Mouse (Mus musculus) hindbrain, embryonic 12.5 days (tissue): ENCODE measurements around the gene Chad. TPM values are rescaled to one million over a fixed set of nuclear protein-coding genes. Genes with fewer than 3 reads are reported as not detected.

Experiments used
- ATAC-seq: fragments of 200-750 bp; cut with Nextera tagmentation; 2 replicates; pipeline ENCODE4 v1.8.0; 2017; ENCODE audit warnings: moderate TSS enrichment; ENCODE audit not compliant: low FRiP score
- H3K27ac ChIP-seq: fragments of 300-500 bp; sonication (generic); 2 replicates; pipeline ENCODE4 v1.5.1; 2016; ENCODE audit warnings: mild to moderate bottlenecking
- H3K27me3 ChIP-seq: fragments of 300-500 bp; sonication (generic); 2 replicates; pipeline ENCODE4 v1.6.1; 2016; ENCODE audit warnings: mild to moderate bottlenecking
- H3K36me3 ChIP-seq: fragments of 300-500 bp; sonication (generic); 2 replicates; pipeline ENCODE4 v1.6.1; 2016; ENCODE audit warnings: mild to moderate bottlenecking
- H3K4me1 ChIP-seq: fragments of 300-500 bp; sonication (generic); 2 replicates; pipeline ENCODE4 v1.6.1; 2016
- H3K4me2 ChIP-seq: fragments of 300-500 bp; sonication (generic); replicated peaks from 2 replicates; pipeline ENCODE4 v1.6.1; 2016; ENCODE audit warnings: mild to moderate bottlenecking
- H3K4me3 ChIP-seq: fragments of 300-500 bp; sonication (generic); 2 replicates; pipeline ENCODE4 v1.5.1; 2016; ENCODE audit warnings: mild to moderate bottlenecking
- H3K9ac ChIP-seq: fragments of 300-500 bp; sonication (generic); 2 replicates; pipeline ENCODE4 v1.6.1; 2016; ENCODE audit warnings: mild to moderate bottlenecking, moderate library complexity
- H3K9me3 ChIP-seq: fragments of 300-500 bp; sonication (generic); replicated peaks from 2 replicates; pipeline ENCODE4 v1.6.1; 2016; ENCODE audit warnings: mild to moderate bottlenecking
- WGBS: fragments of 180-500 bp; shearing (Covaris S2); methylation state at CpG from one replicate; pipeline ENCODE4 v1.1.7; 2016; 5-methylcytosine and 5-hydroxymethylcytosine counted together
- polyA plus RNA-seq: library from polyadenylated mRNA; unstranded; fragments of >200 nt; fragmentation: Nextera tagmentation; extraction: Ambion mirVana; gene quantifications from 2 replicates; pipeline ENCODE4 v1.2.1, GENCODE M21; 2016

The Chad gene
- polyA plus RNA-seq, result 0.98 and 1.5 TPM in 2 replicates

DNA sequence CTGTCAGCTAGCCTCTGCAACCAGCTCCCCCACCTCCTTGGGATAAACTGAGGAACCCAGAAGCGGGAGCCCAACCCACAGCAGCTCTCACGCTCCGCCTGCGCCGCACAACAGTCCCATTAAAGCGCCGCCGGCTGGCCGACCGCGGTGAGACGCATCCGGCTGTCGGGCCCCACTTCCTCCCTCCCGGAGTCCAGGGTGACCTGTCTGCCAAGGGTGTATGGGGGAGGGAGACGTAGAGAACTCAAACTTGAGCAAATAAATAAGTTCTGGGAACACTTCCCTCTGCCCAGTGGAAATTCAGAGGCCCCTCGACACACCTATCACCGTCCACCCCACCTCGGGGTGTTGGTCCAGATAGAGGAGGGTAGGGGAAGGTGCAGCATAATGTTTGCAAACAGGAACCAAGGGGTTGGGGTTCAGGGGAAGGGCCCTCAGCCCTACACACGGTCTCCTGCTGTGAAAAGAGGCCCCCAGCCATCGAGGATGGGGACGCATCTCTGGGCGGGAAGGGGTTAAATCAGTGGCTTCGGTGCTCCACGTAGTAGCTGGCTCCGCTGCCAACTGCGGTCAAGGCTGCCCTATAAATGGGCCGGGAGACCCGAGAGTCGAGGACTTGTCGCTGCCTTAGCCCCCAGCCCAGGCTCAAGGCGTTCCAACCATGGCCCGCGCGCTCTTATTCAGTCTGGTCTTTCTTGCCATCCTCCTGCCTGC is at the start of gene Chad:
Chad (plus strand) TSS at position 611 of the 714 bp plus-strand sequence.
- no peak for ATAC-seq
- Histone ChIP-seq H3K4me1 (peaks cover 19% of the 10 kb centered on the region), H3K27ac (no peak within 1 kb of the TSS), H3K36me3 (no peaks in the 10 kb centered on the region), H3K4me3 (peak within 1 kb of the TSS; percentile 26), H3K4me2 (peak within 1 kb of the TSS; percentile 51), H3K9me3 (no peaks in the 10 kb centered on the region), H3K9ac (peak within 1 kb of the TSS; percentile 43), H3K27me3 (peaks cover 34% of the 10 kb centered on the region)
- WGBS, result 4% methylated on average over 35 of the region's 35 CpGs

DNA sequence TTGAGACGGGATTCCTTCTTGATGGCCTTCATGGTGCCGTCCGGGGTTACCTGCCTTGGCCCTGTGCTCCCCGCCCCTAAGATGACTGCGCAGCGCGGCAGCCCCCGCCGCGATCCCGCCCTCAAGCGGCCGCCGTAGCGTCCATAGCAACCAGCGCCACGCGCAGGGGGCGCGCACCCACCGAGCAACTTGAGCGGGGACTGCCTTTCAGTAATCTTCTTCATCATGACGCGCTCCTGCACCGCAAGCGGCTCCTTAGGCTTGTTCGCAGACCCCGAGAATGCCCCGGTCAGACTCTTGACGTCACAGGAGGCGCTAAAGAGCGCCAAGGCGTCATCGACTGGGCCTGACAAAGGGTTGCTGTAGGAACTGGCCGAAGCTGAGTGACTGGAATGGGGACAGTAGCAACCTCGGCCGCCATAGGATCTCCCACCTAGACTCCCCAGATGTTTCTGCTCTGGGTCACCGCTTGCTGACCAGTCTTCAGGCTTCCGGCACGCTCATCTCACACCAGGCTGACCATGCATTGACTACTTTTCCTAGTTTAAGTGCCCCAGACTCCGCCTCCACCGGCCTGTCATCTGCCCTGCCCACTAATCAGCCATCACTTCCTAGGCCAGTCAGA is 43.5 kb upstream of the Chad start, which contains the start of gene Mycbpap:
Mycbpap (minus strand) TSS at position 524 of the 625 bp plus-strand sequence.
- Histone ChIP-seq H3K36me3 (no peaks in the 10 kb centered on the region), H3K4me1 (peaks cover 15% of the 10 kb centered on the region), H3K27ac (peak within 1 kb of the TSS; percentile 36; the same call in 1 of the 2 replicates), H3K4me3 (peak within 1 kb of the TSS; percentile 55), H3K9me3 (no peaks in the 10 kb centered on the region), H3K27me3 (0 out of 2 replicates have a peak, but pooled peaks cover 2% of the 10 kb centered on the region), H3K4me2 (peak within 1 kb of the TSS; percentile 78), H3K9ac (peak within 1 kb of the TSS; percentile 70)
- ATAC-seq, result peak; percentile 84
- under 1% methylated on average over 42 of the region's 42 CpGs for WGBS

DNA sequence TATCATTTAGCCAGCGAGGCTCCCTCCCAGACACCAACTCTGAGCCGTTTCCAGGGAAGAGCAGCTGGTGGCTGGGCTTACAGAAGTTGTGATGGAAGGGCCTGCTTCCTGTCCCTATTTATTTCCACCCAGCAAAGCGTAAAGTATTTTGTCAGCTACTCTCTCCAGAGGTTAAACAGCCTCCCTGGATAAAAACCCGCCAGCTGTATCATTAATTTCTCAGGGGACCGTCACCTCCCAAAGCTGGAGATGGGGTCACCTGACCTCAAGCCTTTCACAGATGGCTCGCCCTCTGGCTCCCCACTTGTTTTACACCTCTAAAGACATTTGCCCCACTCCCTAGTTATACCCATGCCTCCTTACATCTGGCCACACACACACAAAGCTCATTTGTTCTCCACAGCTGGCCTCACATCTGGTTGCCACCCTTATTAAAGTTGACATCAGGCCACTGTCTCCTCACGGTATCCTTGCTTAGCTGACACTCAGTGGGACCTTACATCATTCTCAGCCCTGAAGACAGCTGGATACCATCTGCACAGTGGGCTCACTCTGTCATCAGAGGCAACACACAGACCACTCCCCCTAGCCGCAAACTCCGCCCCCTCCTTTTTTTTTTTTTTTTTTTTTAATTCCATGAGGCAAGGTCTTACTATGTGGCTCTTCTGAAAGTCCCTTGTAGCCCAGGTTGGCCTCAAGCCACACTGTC is 38.5 kb upstream of the Chad start:
- Histone ChIP-seq H3K36me3 (no peaks in the 10 kb centered on the region), H3K4me3 (no peak overlapping the region), H3K4me2 (no peak overlapping the region), H3K9me3 (no peaks in the 10 kb centered on the region), H3K27ac (no peak overlapping the region), H3K4me1 (peaks cover 12% of the 10 kb centered on the region), H3K27me3 (0 out of 2 replicates have a peak, but pooled peaks cover 2% of the 10 kb centered on the region), H3K9ac (no peak overlapping the region)
- WGBS, result 37% methylated on average over 9 of the region's 9 CpGs
- ATAC-seq, result peak; percentile 16; the same call in 1 of the 2 replicates

DNA sequence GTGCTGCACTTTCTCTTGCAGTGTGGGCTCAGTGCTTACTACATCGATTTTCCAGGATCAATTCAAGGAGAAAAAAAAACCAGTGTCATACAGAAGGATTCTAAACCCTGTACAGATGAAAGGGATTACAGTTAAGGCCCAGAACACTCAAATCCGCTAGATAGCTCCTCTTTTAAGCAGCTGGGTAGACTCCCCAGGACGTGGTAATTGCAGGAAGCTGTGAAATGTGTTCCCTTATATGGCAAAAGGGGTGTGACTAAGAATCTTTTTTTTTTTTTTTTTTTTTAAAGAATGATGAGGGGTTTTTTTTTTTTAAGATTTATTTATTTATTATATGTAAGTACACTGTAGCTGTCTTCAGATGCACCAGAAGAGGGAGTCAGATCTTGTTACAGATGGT is 36.0 kb upstream of the Chad start:
- no peaks in the 10 kb centered on the region for H3K36me3 ChIP-seq
- H3K4me2 ChIP-seq, result no peak overlapping the region
- no peak for ATAC-seq
- H3K9ac ChIP-seq, result no peak overlapping the region
- no peaks in the 10 kb centered on the region for H3K27me3 ChIP-seq
- H3K9me3 ChIP-seq, result no peaks in the 10 kb centered on the region
- H3K4me3 ChIP-seq, result no peak overlapping the region
- 54% methylated on average over 3 of the region's 3 CpGs for WGBS
- no peak overlapping the region for H3K27ac ChIP-seq
- H3K4me1 ChIP-seq, result peaks cover 8% of the 10 kb centered on the region

DNA sequence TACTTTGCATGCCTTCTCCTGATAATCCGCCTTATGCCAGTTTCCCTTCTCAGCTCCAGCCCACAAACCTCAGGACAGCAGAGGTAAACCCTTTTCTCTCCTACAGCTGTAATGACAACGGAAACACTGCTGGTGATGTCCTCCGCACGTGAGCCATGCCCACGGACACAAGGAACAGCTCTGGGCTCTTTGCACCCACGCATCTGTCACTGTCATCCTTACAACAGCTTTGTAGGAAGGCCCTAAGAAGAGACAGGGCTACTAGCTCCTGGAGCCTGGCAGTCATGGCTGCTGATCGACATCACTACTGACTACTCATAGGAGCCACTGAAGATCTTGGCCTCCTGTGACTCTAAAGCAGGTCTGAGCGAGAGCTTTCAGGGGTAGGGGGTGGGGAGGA is 31.7 kb upstream of the Chad start:
- no peaks in the 10 kb centered on the region for H3K36me3 ChIP-seq
- H3K4me2 ChIP-seq, result no peak overlapping the region
- no peak overlapping the region for H3K9ac ChIP-seq
- no peak overlapping the region for H3K27ac ChIP-seq
- no peak overlapping the region for H3K4me3 ChIP-seq
- no peak for ATAC-seq
- H3K4me1 ChIP-seq, result no peaks in the 10 kb centered on the region
- no peaks in the 10 kb centered on the region for H3K9me3 ChIP-seq
- no peaks in the 10 kb centered on the region for H3K27me3 ChIP-seq
- WGBS, result 72% methylated on average over 8 of the region's 8 CpGs

DNA sequence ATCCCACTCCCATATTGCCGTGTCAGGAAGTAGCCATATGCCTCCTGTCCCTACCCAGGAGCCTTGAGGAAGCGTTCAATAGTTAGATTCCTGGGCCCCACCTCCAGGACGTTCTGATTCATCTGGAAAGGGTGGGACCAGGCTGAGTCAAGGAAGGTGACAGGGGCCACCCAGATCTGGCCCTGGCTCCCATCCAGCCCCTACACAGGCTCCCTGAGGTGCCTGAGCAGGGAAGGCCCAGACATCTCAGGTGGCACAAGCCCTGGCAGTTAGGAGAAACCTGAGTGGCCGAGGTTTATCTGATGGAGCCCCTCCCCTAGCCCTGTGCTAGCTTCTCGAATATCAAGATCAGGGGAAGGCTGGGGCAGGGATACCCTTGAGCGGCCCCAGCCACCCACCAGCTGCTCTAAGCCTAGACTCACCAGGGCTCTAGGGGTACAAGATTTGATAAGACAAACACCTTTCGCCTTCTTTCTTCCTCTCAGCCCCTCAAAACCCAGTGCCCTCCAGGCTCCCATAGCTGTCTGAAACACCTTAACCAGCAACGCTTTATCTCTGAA is 26.0 kb upstream of the Chad start:
- no peaks in the 10 kb centered on the region for H3K4me1 ChIP-seq
- WGBS, result 62% methylated on average over 8 of the region's 8 CpGs
- no peak for ATAC-seq
- H3K27ac ChIP-seq, result no peak overlapping the region
- H3K9ac ChIP-seq, result no peak overlapping the region
- no peaks in the 10 kb centered on the region for H3K9me3 ChIP-seq
- no peaks in the 10 kb centered on the region for H3K36me3 ChIP-seq
- no peaks in the 10 kb centered on the region for H3K27me3 ChIP-seq
- H3K4me2 ChIP-seq, result no peak overlapping the region
- H3K4me3 ChIP-seq, result no peak overlapping the region

DNA sequence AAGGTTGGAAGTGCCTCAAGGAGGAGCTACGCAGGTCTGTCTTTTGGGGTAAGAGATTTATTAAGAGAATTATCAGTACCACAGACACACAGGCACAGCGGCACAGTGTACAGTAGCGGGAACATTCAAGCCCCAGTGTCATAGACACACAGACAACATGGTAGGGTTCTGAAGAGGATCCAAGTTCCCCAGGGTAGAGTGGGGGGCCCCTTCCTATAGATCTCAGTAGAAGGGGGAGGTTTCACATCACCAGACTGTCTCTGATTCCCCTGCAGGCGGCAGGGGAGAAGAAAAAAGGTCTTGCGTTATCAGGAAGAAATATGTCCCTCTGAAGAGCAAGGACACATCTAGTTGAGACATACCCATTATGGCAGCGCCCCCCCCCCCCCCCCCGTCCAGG is 25.1 kb upstream of the Chad start:
- Histone ChIP-seq H3K9me3 (no peaks in the 10 kb centered on the region), H3K4me3 (no peak overlapping the region), H3K4me2 (no peak overlapping the region), H3K9ac (no peak overlapping the region), H3K27me3 (no peaks in the 10 kb centered on the region), H3K4me1 (peaks cover 6% of the 10 kb centered on the region; the same call in 1 of the 2 replicates), H3K36me3 (no peaks in the 10 kb centered on the region), H3K27ac (no peak overlapping the region)
- ATAC-seq, result no peak
- WGBS, result 81% methylated on average over 7 of the region's 7 CpGs

DNA sequence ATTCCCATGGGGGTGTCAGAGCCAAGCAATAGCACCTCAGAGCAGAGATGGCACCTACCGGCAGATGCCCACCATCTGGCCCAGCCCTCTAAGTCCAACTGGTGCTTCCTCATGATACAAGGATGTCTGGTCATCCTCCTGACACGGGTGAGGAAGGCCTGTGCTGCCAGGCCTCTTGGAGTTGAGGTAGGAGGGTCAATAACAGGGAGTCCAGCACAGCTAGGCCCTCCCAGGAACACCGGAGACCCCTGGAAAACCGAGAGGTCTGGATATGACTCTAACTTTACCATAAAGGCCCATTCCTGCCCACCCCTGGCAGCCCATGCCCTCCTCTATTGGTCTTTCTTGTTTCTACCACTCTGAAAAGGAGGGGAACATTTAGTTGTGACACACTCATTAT is 22.4 kb upstream of the Chad start:
- whole genome bisulfite sequencing, result 88% methylated on average over 4 of the region's 4 CpGs
- peaks cover 8% of the 10 kb centered on the region; the same call in 1 of the 2 replicates for H3K4me1 ChIP-seq
- no peak overlapping the region for H3K4me2 ChIP-seq
- no peak overlapping the region for H3K9ac ChIP-seq
- no peak overlapping the region for H3K27ac ChIP-seq
- ATAC-seq, result no peak
- no peaks in the 10 kb centered on the region for H3K9me3 ChIP-seq
- no peaks in the 10 kb centered on the region for H3K36me3 ChIP-seq
- no peak overlapping the region for H3K4me3 ChIP-seq
- H3K27me3 ChIP-seq, result no peaks in the 10 kb centered on the region

DNA sequence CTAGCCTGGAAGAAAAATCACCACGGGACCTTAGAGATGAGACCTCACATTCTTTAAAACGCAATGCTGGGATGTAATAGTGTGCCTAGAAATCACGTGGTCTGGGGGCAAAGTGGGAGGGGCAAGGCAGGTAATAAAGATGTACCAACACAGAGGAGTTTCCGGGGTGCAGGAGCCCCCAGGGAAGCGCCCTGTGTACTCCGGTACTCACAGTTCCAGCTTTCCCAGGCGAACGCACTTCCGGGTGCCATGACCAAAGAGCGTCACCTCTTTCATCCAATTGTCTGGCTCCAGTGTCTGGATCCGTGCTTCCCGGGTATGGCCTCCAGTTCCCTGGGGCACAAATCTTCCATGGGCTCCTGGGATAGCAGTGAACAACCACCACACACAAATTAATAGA is 21.5 kb upstream of the Chad start:
- H3K4me3 ChIP-seq, result no peak overlapping the region
- H3K4me1 ChIP-seq, result peaks cover 11% of the 10 kb centered on the region
- WGBS, result 87% methylated on average over 12 of the region's 12 CpGs
- H3K9ac ChIP-seq, result no peak overlapping the region
- no peaks in the 10 kb centered on the region for H3K27me3 ChIP-seq
- no peak for ATAC-seq
- no peak overlapping the region for H3K4me2 ChIP-seq
- no peaks in the 10 kb centered on the region for H3K9me3 ChIP-seq
- no peak overlapping the region for H3K27ac ChIP-seq
- no peaks in the 10 kb centered on the region for H3K36me3 ChIP-seq

DNA sequence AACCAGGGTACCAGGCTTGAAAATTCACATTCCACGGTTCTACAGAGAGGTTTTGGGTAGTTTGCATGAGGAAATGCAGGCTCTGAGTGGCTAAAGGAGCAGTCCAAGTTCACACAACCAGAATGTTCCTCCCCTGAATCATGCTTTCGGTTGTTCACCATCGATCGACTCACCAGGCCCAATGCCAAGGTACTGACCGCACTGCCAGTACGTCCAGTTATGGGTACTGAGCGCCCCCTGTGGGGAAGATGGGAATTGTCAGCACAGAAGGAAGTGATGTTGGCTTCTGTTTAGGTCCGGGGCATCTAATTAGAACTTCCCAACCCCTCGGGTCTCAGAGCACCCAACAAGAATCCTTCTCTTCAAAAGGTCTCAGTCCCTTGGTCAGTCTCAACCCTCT is 20.9 kb upstream of the Chad start:
- no peaks in the 10 kb centered on the region for H3K9me3 ChIP-seq
- no peak for ATAC-seq
- no peaks in the 10 kb centered on the region for H3K27me3 ChIP-seq
- no peaks in the 10 kb centered on the region for H3K36me3 ChIP-seq
- 43% methylated on average over 9 of the region's 9 CpGs for WGBS
- H3K9ac ChIP-seq, result no peak overlapping the region
- H3K4me3 ChIP-seq, result no peak overlapping the region
- no peak overlapping the region for H3K27ac ChIP-seq
- H3K4me1 ChIP-seq, result peaks cover 14% of the 10 kb centered on the region
- peak overlapping the region; percentile 30 for H3K4me2 ChIP-seq

DNA sequence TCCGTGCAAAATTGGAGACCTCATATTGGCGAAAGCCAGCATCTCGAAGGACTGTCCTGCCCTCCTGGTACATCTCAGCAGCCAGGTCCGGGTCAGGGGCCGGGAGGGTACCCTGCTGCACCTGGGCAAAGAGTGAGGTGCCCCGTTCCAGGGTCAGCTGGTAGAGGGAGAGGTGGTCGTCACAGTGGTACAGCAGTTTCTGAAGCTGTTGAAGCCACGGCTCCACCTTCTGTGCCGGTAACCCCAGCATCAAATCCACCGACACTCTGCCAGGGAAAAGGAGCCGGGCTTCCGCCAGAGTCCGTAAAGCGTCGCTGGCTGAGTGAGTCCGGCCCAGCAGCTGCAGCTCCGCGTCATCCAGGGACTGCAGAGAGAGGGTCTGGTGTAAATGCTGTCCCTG is 20.4 kb upstream of the Chad start:
- no peak overlapping the region; the same call in 1 of the 2 replicates for H3K9ac ChIP-seq
- H3K4me2 ChIP-seq, result peak overlapping the region; percentile 30

DNA sequence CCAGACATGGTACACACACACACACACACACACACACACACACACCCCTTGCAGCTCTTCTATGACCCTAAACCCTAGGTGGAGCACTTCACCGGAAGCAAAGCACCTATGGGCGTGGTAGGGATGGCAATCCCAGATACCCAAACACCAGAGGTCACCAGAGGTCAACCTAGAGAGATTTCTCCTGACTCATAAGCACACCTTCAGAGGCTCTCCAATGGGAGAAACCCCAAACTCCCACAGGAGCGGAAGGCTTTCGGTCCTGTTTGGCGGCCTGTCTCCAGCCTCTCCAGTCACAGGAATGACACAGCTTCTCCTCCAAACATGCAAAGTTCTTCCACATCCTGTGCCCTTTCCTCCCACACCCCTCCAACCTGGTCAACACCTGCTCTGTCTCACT is 18.5 kb upstream of the Chad start:
- H3K4me1 ChIP-seq, result peaks cover 21% of the 10 kb centered on the region
- no peak overlapping the region for H3K9ac ChIP-seq
- no peaks in the 10 kb centered on the region for H3K9me3 ChIP-seq
- H3K27me3 ChIP-seq, result no peaks in the 10 kb centered on the region
- 97% methylated on average over 5 of the region's 5 CpGs for WGBS
- H3K4me3 ChIP-seq, result no peak overlapping the region
- H3K4me2 ChIP-seq, result no peak overlapping the region
- ATAC-seq, result no peak
- H3K27ac ChIP-seq, result no peak overlapping the region
- no peaks in the 10 kb centered on the region for H3K36me3 ChIP-seq

More for the DNA sequence above, 20.4 kb upstream of the Chad start:
- 46% methylated on average over 18 of the region's 18 CpGs for WGBS
- ATAC-seq, result no peak
- Histone ChIP-seq H3K4me3 (no peak overlapping the region), H3K36me3 (no peaks in the 10 kb centered on the region), H3K9me3 (no peaks in the 10 kb centered on the region), H3K27ac (no peak overlapping the region), H3K27me3 (no peaks in the 10 kb centered on the region), H3K4me1 (peaks cover 19% of the 10 kb centered on the region)
